Mouse (Mus musculus) left cerebral cortex, postnatal 36 days (tissue): ENCODE results near the gene Zfp324. TPM values are rescaled to one million over a fixed set of nuclear protein-coding genes. Genes with fewer than 3 reads are reported as not detected.

Experiments used
- DNase-seq, 2 experiments: peaks; one replicate each; pipeline ENCODE4 v3.0.0; 2021 to 2022; ENCODE audit warnings: low spot score in 2 of 2, mixed read lengths in 1 of 2
- intact Hi-C: fragments of 180-260 bp; cut with DNase I; formaldehyde crosslinking; loops from one replicate; pipeline ENCODE4 v1.15.1; 2025
- total RNA-seq, 2 experiments: library from RNA; stranded (reverse); gene quantifications; 2 replicates each; pipeline ENCODE4 v1.2.3; 2021

Gene Zfp324
- total RNA-seq, 2 experiments from 2014 or later, result 9.4 to 11.7 TPM

DNA sequence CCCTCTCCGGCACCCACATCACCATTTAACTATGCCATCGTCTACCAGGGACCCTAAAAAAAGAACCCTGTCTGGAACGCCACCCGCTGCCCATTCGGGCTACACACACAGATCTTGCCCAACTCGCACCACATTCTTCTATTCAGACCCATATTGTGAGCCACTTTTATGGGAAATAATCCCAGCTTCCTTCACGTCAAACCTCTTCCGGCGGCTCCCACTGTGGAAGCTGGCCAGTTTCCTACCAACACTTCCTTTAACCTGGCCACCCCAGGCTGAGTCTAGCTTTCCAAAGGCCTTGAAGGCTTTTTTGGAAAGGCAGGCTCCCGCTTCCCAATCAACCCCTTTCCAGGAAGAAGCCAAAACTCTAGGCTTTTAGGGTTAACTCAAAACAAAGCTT, 40.9 kb downstream of the Zfp324 start:
- intact Hi-C loops, result loop anchor here (5.0 kb wide), 1 partner anchor 41 kb away; no protein-coding TSS in a partner anchor
- no peak for DNase-seq

DNA sequence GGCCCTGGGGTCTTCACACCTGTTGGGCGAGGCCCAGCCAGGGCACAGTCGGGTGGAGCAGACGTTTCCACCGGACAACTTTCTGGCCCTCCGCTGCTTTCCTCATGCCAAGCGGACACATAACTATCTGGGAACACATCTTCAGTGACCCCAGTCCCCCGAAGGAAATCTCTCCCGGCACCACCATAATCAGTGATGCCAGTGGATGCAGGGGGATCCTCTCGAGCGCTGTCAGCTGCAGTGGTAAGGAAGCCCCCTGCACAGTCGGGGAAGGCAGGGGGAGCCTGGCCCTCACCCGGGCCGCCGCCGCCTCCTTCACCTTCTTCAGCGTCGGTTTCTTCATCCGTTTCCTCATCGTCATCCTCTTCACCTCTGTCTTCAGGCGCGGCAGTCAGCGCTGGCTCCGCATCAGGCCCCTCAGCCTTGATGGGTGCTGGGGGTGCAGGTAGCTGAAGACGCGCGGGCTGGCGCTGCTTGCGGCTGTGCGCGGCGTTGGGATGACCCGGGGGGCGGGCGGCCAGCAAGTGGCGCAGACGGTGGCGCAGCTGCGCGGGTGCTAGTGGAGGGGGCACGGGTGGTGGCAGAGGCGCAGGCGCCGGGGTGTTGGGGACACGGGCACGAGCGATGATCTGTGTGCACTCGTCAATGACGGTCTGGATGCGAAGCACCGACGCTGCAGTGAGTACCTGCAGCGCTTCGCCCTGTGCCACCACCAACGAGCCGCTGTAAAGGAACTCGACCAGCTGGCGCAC, 41.9 kb downstream of the Zfp324 start:
- DNase-seq, result no peak
- intact Hi-C loops, result loop anchor here (5.0 kb wide), 1 partner anchor 40 kb away; no protein-coding TSS in a partner anchor

DNA sequence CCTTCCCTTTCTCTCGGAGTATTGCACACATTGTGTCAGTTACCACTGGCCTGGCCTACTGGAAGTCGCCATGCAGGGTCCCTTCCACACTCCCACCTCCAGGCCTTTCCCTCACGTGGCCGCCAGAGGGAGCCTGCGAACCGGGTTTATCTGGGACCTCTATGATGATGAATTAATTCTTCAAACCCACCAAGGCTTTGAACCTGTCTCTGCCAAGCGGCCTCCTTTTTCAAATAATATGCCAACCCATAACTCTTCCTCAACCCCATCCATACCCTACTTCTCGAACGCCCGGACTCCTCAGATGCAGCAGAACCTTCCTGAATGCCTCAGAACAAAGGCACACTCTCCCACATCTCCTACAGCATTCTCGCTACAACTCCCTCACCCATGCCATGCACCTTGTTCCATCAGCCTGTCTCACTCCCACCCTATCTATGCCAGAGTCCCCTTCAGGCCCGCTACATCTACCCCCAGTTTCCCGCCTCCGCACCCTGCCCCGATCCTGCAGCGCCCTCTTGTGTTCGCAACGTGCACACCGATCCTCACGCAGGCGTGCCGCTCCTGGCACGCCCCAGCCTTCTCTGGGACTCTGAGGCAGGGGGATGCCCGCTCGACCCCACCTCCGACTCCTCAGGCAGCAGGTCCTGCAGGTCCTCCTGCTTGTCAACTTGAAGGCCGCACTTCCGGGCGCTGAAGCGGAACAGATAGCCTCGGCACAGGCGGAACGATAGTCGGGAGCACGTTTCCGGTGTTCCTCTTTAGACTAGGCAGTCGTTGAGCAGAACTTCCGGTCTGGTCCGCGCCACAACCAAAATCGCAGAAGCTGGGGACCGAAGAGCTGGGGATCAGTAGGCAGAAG, 43.7 kb downstream of the Zfp324 start:
- intact Hi-C loops, result loop anchor here (5.0 kb wide), 1 partner anchor 38 kb away; no protein-coding TSS in a partner anchor
- peak; percentile 93 to 96 for DNase-seq

DNA sequence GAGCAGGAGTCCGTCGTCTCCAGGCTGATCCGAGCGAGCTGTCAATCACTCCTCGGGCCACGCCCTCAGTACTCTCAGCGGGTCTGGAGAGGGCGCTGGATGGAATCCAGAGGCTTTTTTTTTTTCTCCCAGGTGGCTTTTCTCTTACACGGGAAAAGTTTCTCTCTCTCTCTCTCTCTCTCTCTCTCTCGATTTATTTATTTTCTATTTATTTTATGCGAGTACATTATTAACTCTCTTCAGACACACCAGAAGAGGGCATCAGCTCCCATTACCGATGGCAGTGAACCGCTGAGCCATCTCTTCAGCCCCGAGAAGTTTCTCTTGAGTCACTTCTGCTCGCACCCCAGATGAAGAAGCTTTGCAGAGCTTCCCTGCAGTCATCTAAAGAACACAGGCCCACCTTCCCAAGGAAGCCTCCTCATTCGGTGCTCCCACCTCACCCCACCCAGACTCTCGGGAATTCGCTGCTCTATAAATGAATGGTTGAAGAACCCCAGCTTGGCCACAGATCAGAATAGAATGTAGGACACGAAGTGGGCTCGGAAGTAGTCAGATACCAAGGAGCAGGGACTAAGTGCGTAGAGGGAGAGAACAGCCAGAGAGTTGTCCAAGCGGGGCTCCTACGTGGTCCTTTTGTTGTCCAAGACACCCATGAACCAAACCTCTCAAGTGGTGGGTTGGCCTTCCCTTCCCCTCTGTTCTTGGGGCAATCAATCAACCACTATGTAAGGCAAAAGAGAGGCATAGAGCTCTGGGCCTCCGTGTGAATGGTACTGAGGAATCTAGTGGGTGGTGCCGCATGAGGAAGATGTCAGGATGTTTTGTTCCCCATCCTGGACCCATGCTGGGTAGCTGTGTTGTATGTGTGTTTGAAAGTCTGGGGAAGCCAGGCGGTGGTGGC, 44.6 kb downstream of the Zfp324 start, which contains the start of gene Zbtb45:
Gene Zbtb45, minus strand, starts transcription at position 30 of the 904 bp plus-strand sequence.
- intact Hi-C loops, result no loop called here
- DNase-seq, result no peak

DNA sequence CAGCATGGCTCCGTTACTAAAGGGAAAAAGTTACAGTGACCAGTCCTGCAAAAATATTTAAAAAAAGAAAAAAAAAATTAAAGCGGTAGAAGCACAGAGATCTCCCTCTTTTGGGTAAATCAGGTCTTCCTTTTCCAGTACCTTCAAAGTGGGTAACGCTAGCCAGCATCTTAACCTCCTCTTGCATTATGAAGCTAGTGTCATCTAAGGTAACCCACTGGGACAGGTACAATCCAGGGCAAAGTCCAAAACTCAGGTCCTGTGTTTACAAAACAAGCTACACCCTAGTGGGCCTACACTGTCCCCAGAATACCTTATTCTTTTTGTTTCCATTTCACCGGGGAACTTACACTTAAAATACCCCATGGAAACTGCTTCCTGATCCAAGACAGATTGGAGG, 48.0 kb downstream of the Zfp324 start:
- intact Hi-C loops, result no loop called here

DNA sequence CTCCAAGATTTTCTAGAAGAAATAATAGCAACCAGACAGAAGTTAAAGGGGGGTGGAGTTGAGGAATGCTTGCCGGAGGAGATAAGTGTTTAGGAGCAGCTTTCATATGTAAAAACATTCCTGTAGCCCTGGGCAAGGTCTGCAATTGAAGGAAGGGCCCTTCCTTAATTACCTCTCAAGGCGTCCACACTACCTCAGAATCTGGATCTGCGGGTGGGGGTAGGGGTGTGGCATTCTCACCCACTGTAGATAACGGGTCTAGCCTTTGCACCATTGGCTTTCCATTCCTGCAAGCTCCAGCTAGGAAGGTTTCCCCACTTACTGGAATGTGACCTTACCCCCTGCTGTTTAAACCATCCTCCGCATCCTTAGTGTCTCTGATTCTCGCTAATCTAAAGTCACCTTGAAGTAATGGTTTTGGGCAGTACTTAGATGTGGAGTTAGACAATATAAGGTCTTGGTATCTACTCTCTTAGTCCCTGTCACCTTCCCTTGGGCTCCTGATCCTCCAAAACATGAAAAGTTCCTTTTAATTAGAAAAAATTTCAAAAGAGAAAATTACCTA, 48.7 kb downstream of the Zfp324 start:
- DNase-seq, result no peak

More for the DNA sequence above, 48.0 kb downstream of the Zfp324 start:
- DNase-seq, result no peak

DNA sequence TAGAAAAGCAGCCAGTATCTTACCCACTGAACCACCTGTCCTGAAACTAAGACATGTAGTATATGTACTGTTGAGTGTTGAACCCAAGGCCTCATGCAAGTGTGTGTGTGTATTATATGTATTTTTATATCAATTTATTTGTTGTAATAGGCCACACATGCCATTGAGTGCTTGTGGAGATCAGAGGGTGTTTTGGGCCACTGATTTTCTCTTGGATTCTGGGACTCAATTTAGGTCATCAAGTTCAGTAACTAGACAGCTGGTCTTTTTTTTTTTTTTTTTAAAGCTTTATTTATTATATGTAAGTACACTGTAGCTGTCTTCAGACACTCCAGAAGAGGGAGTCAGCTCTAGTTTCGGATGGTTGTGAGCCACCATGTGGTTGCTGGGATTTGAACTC, 49.6 kb downstream of the Zfp324 start:
- DNase-seq, result no peak
- intact Hi-C loops, result no loop called here

More for the DNA sequence above, 48.7 kb downstream of the Zfp324 start:
- intact Hi-C loops, result no loop called here

DNA sequence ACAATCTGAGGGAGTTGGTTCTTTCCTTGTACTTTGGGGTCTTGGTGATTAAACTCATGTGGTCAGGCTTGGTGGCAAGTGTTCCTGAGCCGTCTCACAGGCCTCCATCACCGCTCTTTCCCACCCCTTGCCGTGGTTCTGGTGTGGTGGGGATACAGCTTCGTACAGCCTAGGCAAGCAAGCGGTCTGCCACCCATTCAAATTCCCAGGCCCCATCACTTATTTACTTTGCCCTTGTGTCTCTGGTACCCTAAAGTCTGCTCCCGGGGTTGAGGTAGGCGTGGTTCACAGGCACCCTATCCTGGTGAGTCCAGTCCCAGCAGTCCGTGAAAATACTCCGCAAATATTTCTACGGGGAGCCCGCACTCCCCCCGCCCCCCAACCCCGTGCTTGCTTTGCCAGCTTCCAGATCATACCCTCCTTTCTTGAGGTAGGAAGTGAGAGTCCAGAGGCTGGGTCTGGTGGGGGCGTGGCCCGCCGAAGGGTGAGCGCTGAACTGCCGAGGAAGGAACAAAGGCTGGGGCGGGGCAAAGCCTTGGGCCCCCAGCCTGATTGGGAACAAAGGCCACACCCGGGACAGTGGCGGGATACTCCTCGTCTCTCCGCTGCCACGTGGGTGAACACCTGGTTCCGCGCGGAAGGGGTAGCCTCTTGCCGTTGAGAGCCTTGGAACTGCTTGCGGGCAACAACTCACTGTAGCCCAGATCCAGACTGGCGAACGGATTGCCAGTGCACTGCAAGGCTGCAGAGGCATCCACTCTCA, 57.3 kb downstream of the Zfp324 start:
- DNase-seq, result no peak
- intact Hi-C loops, result no loop called here

Other genes with a start within 250 kb of the Zfp324 start
- gene Vmn2r56, start 230.8 kb upstream of the Zfp324 start, total RNA-seq, result under 1 TPM in 1 of 2 experiments, not detected in 1; 0.05 TPM
- 10 to 100 TPM; 14.8 to 22.0 TPM for gene Zscan18, start 162.2 kb upstream of the Zfp324 start, total RNA-seq
- 10 to 100 TPM; 17.3 to 24.7 TPM for gene Zfp329, start 147.0 kb upstream of the Zfp324 start, total RNA-seq
- 10 to 100 TPM; 13.0 to 15.8 TPM for gene Zfp110, start 131.1 kb upstream of the Zfp324 start, total RNA-seq
- gene Zfp128, start 84.7 kb upstream of the Zfp324 start, total RNA-seq, result 1 to 10 TPM; 7.0 to 7.6 TPM
- gene Zscan22, start 68.0 kb upstream of the Zfp324 start, total RNA-seq, result 10 to 100 TPM; 12.2 to 15.5 TPM
- 100 to 1,000 TPM; 335 to 413 TPM for gene Rps5, start 43.5 kb upstream of the Zfp324 start, total RNA-seq
- under 1 TPM; 0.86 to 0.99 TPM for gene Rnf225, start 38.4 kb upstream of the Zfp324 start, total RNA-seq
- gene Zfp446, start 12.0 kb downstream of the Zfp324 start, total RNA-seq, result 1 to 10 TPM; 6.7 to 9.7 TPM
- gene Slc27a5, start 32.4 kb downstream of the Zfp324 start, total RNA-seq, result under 1 TPM in 1 of 2 experiments, not detected in 1; 0.34 TPM
- gene Trim28, start 33.3 kb downstream of the Zfp324 start, total RNA-seq, result 100 to 1,000 TPM; 199 to 217 TPM
- 10 to 100 TPM; 35.8 to 36.5 TPM for gene Zbtb45, start 44.2 kb downstream of the Zfp324 start, total RNA-seq
- gene Chmp2a, start 69.0 kb downstream of the Zfp324 start, total RNA-seq, result 100 to 1,000 TPM; 124 to 136 TPM
- 100 to 1,000 TPM; 210 to 252 TPM for gene Ube2m, start 72.4 kb downstream of the Zfp324 start, total RNA-seq
- gene Mzf1, start 88.9 kb downstream of the Zfp324 start, total RNA-seq, result 10 to 100 TPM; 12.2 to 15.8 TPM
- gene Vmn1r85, start 129.3 kb downstream of the Zfp324 start, total RNA-seq, result not detected
- not detected for gene Vmn1r86, start 154.1 kb downstream of the Zfp324 start, total RNA-seq
- not detected for gene Vmn1r87, start 174.3 kb downstream of the Zfp324 start, total RNA-seq
- under 1 TPM; 0.07 to 0.09 TPM for gene Vmn1r88, start 193.7 kb downstream of the Zfp324 start, total RNA-seq
- not detected for gene Vmn1r89, start 247.2 kb downstream of the Zfp324 start, total RNA-seq